Mouse (Mus musculus) spleen, postnatal 4 days (tissue): Measurements from ENCODE around the gene Lgals3.

Experiments used
- DNase-seq, 2 experiments: peaks; one replicate each; pipeline ENCODE4 v3.0.0; 2022; ENCODE audit warnings: low spot score in 2 of 2

Gene Lgals3

DNA sequence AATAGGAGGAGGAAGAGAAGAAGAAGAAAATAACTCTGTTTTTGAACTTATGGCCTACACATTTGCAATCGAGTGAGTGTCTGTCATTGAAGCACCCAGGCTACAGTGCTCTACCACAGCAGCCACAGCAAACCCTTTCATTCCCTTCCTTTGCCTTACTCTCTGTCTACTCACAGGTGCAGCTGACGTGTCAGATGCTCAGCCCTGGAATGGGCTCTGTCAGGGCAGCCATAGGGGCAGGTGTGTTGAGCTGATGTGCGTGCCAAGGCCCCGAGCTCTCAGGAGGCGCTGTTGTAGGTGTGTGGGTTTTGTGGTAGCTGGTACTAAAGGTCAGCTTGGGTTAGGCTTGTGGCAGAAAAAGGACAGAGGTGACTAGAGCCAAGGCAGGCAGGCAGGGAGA, 2.2 kb downstream of the Lgals3 start:
- DNase-seq: no peak

DNA sequence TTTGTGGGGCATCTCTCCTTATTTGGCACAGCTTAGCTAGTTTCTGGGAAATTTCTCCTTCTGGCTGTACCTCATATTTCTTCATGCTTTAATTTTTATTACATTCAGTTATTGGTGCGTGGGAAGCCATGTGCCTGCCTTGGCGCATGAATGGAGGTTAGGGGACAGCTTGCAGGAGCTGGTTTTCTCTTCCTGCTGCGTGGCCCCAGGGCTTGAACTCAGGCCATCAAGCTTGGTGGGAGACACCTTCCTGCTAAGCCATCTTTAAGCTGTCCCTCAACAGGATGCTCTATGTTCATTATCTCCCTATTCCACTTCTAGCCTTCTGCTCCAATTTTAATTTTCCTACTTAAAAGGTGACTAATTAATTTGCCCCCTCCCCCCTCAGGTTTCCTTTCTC, 3.2 kb downstream of the Lgals3 start:
- no peak for DNase-seq

DNA sequence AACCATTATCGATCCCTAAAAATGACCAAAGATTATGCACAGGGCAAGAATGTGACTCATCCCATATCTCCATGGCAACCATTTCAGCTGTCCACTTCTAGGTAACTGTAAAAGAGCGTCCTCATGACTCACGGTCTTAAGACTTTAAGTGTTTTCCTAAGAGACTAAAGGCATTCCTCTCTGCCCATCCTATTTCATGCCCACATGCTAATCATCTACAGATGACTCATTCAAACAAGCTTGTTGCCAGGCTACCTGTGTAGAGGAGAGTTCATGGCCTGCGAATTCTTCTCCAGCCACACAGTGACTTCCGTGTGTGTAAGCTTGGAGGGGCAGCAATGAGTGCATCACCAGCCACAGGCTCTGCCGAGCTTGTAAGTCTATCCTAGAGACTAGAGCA, 4.1 kb downstream of the Lgals3 start:
- no peak for DNase-seq

DNA sequence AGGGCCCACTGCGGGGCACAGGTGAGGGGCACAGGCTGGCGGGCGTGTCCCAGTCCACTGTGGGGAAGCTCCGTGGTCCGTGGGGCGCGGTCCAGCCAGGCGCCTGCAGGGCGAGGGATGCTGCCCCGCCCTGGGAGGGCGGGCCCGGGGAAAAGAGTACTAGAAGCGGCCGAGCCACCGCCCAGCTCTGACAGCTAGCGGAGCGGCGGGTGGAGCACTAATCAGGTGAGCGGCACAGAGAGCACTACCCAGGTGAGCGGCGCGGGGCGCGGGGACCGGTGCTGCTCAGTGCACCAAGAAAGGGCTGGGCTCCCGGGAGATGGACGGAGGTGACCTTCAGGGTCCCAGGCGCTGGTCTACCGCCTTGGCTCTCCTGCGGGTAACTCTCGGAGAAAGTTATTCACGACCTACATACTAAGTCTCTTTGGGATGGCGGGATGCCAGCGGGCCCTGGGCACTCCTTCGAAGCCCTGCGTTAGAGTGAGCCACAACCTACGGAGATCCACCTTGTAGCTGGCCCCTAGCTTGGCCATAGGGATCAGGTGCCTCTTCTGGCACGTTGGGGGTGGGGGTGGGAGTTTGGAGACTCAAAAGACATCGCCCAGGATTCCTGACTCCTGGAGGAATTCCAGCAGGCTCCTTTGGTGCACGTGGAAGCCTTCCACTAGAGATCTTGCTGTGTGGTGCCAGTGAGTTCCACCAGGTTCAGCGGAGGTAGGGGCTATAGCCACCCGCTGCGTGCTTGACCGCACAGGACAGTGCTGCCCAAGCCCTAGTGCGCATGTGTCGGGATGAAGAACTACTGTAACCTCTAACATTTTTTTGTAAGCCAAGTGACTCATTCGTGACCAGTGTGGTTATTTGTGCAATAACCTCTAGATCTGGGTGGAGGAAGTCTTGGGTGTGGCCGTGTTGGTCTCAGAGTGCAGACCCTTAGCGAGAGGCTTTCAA, 6.5 kb downstream of the Lgals3 start:
- DNase-seq: peak; percentile 57 to 79

DNA sequence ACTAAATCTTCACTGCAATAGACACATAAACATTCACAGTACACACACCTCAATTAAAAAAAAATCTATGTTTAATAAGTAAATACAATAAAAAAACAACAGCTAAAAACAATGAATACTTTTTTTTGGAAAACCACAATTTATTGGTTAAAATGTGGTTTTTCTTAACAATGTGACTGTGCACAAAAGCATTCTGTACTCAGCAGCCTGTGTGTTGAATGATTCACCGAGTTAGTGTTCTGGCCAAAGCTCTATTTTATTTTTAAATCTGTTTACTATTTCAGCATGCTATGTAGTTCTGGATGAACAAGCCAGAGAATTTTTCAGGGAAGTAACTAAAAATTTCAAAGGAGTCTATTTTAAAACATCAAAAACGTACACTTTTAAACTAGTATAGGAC, 9.0 kb downstream of the Lgals3 start:
- no peak for DNase-seq

DNA sequence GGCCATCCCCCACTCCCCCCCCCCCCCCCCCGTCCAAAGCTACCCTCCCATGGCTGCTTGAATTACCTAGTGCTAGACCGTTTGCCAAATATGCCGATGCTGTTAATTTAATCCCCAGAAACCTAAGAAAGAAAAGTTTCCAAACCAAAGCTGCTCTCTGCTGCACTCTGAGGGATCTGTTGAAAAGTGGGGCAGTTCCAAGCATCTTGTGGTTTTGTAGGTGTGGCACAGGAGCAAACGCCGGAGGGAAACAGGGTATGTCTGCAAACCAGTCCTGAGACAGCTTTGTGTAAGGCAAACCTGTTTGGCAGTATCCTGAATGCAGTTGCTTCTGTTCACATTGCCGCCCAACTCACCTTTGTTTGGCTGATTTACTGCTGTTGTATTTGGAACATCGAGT, 10.8 kb downstream of the Lgals3 start:
- no peak for DNase-seq

DNA sequence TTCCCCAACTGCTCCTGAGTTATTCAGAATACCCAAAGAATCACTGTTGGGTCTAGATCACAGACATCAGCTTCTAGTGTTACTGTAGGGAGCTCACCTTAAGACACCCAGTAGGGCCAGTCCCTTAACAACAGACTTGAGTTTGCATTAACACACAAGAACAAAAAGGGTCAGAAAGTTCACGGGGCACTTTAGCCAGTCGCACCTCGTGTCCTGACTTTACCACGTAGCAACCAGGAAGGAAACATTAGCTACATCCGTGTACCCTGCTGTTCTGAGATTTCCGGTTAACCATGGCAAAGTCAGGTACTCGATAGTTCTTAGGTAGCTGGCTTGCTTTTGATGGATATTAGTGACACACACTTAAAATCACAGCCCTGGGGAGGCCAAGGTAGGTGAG, 16.4 kb downstream of the Lgals3 start:
- no peak for DNase-seq

DNA sequence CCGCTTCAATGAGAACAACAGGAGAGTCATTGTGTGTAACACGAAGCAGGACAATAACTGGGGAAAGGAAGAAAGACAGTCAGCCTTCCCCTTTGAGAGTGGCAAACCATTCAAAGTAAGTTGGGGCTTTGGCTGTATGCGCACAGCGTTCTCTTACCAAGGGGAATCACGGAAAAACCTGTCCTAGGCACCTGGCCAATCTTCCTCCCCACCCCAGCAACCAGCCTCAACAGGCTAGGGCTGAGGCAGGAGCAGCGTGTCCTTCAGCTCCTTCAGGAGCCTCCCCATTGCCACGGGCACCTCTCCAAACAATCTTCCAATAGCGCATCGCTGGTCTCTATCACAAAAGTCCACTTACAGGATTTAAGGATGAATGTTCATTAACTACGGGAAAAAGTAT, 17.1 kb downstream of the Lgals3 start:
- DNase-seq: no peak

DNA sequence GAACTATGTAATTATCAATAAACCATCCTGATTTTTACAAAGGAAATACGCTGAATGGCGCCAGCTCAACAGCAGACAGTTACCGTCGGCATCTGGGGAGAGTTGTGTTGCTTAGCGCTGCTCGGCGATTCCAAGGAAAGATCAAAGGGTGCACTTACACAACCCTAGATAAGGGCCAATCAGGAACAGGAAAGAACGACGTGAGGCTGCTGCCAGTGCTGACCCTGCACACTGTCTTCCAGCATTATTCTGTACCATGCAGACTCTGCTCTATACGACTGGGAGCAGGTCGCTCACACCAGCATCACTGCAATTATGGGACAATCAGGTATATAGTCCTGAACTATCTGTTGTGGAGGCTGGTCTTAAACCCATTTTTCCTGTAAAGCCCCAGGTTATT, 18.6 kb downstream of the Lgals3 start:
- no peak for DNase-seq

DNA sequence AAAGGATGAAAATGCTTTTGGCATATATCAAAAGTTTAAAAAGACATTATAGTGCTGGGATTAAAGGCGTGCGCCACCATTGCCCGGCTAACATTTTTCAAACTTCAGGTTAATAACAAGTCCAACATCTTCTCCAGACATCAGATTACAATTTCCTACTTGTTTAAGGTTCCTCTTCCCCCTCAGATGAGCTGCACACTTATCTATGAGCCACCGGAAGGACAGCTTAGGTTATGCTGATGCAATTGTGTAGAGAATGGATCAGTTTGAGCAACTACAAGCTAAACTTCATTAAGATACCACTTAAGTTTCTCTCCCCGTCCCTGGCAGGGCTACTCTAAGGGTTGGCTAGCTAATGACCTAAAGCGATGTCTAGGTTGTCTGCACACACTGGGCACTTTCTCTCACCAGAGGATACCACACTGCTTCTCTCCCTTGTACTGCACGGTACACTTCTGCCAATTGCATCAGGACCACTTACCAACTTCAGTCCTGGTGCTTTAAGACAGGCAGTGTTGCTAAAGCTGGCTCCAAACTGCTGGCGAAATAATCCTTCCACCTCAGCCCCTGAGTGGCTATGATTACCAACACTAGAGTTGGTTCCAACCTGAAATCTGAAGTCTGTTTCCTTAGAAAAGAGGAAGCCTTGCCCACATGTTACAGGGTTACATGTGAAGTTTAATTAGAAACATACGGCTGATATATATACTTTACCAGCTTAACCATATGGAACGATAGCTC, 26.0 kb downstream of the Lgals3 start:
- DNase-seq: no peak

DNA sequence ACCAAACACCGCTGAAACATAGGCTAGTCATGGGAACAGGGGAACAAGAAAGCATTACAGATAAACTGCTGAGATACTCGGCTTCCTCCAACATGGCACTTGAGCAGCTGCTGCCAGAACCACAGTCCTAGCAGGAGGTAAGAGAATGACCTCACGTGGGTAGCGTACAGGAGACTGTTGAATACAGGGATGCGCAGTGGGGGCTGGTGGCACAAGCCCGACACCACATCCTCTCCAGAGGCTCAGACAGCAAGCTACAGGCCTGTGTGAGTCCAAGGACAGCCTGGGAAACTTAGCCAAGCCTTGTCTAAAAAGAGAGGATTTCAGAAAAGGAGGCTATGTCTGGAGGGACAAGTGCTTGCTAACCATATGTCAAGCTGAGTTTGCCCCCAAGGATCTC, 27.5 kb downstream of the Lgals3 start:
- DNase-seq: no peak

DNA sequence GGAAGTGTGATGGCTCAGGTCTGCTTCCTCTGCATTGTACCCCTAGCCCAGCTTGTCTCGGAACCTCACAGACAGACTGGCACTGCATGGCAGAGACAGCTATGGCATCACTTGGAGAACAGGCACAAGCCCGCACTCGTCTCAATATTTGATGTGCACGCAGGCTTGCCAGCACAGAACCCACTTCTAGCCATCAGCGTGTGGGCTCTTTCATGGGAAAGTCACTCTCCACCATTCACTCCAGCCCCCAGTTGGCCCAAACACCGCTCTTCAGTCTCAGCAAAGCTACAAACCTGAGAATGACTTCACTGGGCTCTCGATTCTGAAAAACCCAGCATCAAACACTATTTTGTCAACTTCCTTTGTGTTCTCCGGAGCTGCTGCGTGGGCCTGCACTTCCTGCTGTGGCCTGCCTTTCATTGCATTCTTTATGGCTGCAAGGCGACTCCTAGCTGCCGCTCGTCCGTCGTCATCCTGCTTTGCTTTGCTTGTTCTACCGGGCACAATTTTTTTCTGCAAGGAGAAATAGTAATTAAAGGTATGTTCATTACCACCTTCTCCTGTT, 28.0 kb downstream of the Lgals3 start:
- DNase-seq: peak in 1 of 2 experiments; percentile 65

DNA sequence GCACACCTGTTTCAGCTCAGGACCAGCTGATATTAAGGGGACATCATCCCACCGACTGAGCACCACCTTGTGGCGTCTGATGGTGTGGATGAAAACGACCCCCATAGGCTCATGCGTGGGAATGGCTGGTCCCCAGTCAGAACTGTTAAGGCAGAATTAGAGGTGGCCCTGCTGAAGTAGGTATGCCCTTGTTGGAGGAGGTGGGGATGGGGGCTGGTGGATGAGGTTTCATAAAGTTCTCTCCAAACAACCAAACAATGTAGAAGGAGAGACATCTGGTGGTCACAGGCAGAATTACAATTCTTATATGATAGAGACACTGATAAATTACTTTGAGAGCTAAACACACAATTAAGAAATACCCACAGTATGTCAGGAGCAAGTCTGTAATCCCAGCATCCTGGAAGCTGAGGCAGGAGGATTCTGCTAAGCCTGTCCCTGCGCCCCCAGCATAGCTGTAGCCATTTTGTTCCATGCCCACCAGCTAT, 28.7 kb downstream of the Lgals3 start:
- DNase-seq: no peak

DNA sequence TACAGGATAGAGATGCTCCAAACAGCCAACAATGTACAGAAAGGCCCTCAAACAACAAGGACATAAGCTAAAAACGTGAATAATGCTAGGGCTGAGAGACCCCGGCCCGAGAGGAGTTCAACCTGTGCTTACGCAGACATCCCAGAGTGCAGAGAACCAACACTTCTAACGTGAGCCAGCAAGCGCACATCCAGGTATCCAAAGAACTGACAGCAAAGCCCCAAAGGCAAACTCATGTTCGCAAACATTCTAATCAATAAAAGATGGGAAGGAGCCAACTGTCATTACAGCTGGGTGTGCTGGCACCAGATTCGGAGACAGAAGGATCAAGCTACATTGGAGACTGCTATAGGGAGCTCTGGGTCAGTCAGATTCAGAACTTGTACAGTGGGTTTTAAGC, 35.2 kb downstream of the Lgals3 start:
- no peak for DNase-seq

DNA sequence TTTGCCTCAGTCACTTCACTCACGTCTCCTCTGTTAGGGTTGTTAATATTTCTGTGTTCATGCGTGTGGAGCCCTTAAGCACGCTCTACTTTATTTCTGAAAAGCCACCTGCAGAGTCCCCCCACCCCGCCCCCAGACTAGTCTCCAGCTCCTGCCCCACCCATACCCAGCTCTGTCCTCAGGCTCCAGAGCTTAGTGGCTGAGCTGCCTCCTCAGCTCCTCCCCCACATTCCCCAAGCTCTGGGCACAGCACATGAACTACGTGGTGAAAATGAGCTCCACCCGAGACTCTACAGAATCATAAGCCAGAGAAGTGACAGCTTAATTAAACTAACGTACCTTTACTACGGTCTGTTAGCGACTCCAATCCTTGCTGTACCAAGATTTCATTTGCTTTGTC, 38.4 kb downstream of the Lgals3 start:
- no peak for DNase-seq

DNA sequence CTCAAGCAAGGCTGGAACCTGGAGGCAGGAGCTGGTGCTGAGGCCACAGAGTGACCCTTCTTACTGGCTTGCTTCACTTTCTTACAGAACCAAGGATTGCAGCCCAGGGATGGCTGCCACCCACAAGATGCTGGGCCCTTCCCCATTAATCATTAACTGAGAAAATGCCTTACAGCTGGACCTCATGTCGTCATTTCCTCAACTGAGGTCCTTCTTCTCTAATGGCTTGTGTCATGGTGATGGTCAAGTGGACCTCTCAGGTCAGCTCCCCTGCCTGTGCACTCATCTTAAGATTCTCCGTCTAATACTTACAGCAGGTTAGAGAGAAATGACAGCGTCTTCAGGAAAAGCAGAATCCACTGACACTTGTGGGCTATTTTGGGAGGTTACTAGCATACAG, 49.8 kb downstream of the Lgals3 start:
- DNase-seq: no peak

DNA sequence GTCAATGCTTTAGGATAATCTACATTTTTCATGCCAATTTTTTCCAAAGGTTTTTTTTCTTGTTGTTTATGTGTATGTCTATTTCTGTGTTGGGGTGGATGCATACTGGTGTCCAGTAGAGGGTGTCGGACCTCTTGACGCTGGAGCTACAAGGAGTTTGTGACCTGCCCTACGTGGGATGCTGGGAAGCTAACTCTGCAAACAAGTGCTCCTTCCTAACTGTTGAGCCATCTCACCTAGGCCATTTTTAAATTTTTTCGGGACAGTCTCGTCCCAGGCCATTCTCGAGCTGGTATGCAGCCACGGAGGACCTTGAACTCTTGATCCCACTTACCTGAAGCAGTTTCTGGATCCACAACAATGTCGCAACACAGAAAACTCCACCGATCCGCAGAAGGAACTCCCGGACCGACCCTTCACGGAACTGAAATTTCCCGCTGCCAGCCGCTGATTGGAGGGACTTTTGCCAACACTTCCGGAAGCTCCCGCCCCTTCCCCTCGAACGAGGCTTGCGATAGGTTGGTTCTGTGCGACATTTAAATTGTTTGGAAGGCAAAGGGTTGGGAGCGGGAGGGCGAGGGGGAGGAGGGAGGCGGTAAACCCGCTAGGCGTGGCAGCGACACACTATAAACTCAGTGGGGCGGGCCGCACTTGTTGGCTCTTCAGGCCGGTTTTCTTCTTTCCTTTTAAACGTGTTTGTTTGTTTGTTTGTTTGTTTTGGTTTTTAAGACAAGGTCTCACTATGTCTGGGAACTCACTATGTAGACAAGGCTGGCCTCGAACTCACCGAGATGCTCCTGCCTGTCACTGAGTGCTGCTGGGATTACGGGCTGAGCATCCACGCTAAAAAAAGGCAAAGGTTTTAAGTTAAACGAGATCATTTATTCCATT, 50.5 kb downstream of the Lgals3 start, which contains the start of gene Dlgap5:
Gene Dlgap5 (minus strand): TSS at position 633 of the 891 bp plus-strand sequence.
- peak; percentile 95 to 96 for DNase-seq

DNA sequence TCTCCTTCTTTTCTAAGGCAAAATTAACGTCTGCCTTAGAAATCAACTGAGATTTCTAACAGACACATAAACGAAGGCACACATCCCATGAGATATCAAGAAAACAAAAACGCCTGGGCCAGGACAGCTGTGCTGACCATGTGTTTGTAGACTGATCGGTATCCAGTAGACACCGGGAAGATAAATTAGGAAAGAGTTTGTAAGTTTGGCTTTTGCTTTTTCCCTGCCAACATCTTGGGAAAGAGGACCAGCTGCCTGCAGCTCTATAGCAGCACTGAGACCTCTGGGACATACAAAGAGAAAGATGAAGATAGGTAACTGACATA, 51.1 kb downstream of the Lgals3 start:
- no peak for DNase-seq

DNA sequence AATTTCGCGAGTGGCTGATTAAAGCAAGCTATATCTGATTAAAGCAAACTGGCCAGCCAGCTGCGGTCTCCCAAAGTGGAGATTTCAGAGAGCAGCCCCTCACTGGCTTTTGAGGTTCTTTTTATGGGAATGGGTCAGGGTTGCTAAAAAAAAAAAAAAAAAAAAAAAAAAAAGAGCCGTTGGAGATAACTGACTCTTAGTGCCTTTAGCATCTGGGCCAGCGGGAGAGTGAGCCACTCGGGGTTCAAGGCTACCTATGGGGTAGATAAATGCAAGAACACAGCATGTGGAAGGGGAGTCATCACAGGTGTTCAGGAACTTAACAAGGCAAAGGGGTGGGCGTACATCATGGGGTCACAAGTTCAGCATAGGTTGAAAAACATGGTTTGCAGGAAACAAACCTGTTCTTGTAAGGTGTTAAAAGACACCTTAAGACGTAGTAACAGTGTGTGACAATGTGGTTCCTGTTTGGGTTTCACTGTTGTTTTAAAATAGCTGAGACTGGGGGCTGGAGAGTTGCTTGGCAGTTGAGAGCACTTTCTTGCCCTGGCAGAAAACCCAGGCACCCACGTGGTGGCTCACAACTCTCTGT, 51.6 kb downstream of the Lgals3 start:
- no peak for DNase-seq

DNA sequence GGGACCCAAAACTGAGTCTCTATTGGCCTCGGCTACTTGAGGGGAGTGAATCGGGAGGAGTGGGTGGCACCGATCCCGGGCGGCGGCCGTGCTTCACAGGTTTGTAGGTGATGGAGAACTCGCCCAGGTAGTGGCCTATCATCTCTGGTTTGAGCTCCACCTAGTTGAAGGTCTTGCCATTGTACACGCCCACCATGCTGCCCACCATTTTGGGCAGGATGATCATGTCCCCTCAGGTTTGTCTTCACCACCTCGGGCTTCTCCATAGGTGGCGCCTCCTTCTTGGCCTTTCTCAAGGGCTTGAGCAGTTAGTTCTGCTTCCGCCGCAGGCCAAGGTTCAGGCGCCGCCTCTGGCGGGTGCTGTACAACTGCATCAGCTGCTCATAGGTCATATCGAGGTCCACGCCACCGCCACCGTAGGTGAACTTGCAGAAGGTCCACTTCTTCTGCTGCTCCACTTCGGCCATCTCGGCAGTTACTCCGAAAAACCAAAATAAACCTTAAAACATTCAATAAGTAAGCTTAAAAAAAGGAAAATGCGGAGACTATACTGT, 52.2 kb downstream of the Lgals3 start:
- DNase-seq: no peak

DNA sequence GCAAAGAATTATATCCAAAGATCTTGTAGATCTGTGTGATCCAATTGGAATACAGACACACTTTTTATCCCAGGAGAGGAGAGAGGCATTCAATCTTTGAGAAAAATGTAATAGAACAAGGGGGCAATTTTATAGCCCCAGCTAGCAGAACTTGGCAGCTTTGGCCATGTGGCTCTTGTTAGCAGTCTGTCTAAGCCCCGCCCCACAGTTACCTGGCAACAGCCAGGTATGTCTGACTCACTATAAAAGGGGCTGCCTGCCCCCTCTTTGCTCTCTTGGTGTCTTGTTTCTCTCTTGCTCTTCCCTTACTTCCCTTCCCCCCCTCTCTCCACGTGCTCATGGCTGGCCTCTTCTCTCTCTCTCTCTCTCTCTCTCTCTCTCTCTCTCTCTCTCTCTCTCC, 54.1 kb downstream of the Lgals3 start:
- no peak for DNase-seq
